Mouse (Mus musculus): ENCODE measurements around the gene Nelfe. TPM values are rescaled to one million over a fixed set of nuclear protein-coding genes. Genes with fewer than 3 reads are reported as not detected.
"Not testable (repeated sequence)": the region's sequence is repeated elsewhere in the genome, so short reads cannot be mapped to it uniquely, and the experiment has no call there.

The Nelfe gene
- total RNA-seq (2021) = 10 to 100 TPM; 13.7 to 17.3 TPM
- long read RNA-seq, experiment 1, transcript Nelfe-202 (11 exons, 1,381 nt) = major isoform, 6 of 14 reads
- long read RNA-seq, experiment 1, partial matches to known transcripts = 2 of 14 reads
- long read RNA-seq, experiment 1, other reads (novel, unspliced or antisense) = 1 of 14 reads
- long read RNA-seq, experiment 2, transcript Nelfe-202 (11 exons, 1,381 nt) = major isoform, 8 of 17 reads
- long read RNA-seq, experiment 2, transcript Nelfe-201 (11 exons, 1,607 nt) = minor isoform, 5 of 17 reads
- long read RNA-seq, experiment 2, partial matches to known transcripts = 0 of 17 reads
- long read RNA-seq, experiment 2, other reads (novel, unspliced or antisense) = 0 of 17 reads

DNA sequence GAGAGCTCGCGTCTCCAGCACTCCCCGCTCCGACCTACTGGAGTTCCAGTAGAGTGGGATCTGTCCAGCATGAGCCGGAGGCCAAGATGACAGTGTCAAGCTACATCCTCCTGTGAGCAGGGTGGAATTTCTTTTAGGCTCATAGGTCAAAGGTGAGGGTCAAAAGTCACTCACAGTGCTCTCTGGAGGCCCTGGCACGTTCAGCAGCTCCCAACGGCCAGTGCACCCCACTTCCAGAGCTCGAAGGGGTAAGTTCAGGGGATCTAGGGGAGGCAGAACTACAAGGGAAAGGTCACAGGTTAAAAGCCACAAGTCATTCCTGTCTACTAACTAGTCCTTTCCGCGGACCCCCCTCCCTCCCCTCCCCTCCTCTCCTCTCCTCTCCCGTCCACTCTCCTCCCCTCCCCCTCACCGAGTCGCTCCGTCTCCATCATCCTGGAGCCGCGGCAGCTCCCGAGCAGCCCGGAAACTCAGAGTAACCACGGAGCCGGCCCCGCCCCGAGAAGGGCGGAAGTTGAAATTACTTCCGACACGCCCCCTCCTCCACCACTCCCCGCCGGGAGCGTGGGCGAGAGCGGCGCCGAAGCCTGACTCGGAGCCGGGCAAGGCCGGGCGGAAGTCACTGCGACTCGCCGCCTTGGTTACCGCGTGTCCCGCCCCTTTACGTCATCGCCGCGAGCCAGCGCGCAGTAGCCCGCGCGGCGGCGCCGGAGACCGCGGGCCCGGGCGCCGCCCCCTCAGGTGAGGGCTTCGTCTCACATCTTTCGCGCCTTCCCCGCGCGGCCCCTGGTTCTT lies at the start of gene Nelfe, which contains the start of gene Skiv2l:
Nelfe (plus strand) TSS at position 670 of the 795 bp plus-strand sequence.
Skiv2l (minus strand) TSS at position 489 of the 795 bp plus-strand sequence.
- peak; percentile 98 for DNase-seq

DNA sequence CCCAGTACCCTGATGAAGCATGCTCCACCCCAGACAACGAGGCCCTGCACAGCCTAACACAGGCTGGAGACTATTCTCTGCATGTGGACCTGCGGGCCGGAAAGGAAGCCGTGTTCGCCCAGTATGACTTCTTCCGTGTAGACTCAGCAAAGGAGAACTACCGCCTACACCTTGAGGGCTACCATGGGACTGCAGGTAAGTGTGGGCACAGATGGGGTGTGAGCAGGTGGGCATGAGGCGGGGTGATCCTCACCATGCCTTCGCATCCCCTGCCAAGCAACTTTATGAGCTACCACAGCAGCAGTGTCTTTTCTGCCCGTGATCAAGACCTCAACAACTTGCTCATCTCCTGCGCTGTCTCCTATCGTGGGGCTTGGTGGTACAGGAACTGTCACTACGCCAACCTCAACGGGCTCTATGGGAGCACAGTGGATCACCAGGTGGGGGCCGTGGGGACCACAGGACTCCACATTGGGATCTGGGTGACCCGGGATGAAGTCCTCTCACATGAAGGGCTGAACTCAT lies 49.3 kb upstream of the Nelfe start:
- not testable (repeated sequence) for DNase-seq

DNA sequence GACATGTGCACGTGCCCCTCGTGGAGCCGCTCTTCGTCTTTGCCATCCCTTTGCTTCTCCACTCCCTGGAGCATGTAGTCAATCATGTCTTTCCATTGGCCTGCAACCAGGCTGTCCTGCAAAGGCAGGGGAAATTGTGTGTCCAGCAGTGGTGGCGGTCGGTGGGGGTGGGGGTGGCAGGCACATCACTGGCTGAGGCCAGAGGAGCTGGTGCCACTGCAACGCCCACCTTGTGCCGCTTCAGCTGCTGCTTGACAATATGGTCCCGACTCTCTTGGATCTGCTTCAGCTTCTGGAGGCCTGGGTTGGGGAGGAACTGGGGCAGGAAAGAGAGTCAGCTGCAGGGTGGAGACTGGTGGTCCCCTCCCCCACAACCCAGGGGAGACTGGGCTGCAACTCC lies 47.4 kb upstream of the Nelfe start:
- DNase-seq = not testable (repeated sequence)

DNA sequence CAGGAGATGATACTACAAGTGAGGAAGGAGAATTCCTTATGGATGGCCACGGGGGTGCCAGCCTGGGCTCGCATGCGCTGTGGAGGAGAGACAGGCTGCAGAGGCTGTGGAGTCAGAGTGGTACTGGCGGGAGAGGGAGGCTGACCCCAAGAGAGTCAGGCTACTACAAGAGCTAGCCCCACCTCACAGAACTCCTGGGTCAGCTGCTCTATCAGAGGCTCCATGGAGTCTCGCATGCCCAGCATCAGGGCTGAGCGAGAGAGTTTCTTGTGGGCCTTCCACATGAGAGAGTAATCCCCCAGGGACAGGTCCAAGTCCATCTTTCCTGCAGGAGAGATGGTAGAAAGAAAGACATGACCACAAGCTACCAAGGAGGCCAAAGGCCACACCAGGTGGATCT lies 46.8 kb upstream of the Nelfe start:
- not testable (repeated sequence) for DNase-seq

DNA sequence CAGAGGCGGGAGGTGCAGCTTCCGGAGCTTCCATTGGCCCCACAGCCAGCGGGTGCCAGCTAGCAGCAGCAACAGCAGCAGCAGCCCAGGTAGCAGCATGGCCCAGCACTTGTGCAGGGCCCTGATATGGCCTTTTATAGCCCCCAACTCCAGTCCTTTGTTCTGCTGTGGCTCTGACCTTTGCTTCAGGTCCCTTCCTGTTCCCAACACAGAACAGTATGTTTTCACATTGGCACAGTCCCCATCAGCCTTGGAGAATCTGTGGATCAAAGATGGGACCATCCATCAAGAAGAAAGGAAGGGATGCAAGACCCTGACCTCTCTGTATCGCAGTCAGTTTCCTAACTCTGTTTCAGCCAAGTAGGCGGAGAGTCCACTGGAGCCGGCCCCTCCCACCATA lies 45.9 kb upstream of the Nelfe start, which contains the start of gene Cyp21a1:
Cyp21a1 (minus strand) TSS at position 261 of the 400 bp plus-strand sequence.
- not testable (repeated sequence) for DNase-seq

DNA sequence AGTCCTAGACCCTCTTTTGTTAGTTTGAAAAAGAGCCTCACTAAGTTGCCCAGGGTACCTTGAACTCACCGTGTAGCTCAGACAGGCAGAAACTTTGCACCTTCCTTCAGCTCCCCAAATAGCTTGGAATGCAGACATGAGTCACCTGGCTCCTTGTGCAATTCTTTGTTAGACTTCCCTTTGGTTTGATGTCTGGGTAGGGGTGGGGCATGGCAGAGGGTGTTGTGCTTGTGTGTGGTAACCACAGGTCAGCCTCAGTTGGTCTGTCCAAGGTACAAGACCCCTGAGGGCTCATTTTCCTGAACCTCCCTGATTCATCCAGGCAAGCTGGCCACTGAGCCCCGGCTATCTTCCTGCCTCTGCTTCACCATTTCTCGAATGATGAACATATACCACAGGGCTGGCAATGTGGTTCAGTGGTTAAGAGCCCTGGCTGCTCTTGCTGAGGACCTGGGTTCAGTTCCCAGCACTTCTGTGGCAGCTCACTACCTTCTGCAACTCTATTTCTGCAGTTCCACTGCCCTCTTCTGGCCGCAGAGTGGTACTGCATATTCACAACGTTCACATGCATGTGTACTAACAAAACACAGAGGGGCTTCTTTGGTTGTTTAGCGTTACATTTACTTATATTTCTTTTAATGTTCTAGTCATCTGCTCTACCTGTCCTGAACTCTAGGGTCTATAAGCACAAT lies 45.2 kb upstream of the Nelfe start:
- no peak for DNase-seq

DNA sequence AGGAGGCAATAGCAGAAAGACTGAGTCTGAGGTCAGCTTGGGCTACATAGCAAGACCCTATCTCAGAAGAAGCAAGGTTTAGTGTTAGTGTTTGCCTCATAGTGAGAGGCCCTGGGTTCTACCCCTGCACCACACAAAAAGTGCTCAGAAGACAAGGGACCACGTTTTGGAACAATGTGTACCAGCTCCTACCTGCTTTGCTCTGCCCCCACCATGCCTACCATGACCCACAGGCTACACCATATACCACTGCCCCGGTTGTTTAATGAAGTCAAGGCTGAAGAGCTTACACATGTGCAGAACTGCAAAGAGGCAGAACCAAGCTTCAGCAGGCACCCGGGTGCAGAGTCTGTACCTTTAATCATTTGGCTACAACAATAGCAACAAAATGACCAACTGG lies 43.0 kb upstream of the Nelfe start:
- no peak for DNase-seq

DNA sequence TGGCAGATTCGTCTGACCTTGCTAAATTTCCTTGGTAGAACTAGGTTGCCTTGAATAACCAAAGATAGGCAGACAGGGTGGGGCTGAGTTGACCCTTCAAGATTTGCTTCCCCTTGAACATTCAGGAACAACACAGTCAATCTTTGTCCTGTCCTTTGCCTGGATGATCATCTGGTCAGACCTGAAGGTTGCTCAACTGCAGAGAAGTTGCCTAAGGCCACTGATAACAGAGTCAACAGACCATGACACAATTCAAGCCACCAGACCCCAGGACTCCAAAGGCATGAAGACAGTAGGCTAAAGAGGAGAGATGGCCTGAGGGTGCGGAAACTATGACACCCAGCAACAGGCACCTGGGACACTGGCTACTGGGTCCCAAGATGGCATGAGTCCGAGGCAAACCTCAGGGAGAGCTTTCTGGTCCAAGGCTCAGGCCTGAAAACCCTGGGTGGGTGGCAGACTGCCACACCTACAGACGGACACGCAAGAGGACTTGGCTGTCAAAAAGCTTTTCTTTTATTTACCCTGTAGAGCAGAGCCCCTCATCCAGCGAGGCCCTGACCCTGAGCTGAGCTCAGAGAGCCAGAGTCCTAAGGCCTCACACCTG lies 41.5 kb upstream of the Nelfe start:
- no peak for DNase-seq

DNA sequence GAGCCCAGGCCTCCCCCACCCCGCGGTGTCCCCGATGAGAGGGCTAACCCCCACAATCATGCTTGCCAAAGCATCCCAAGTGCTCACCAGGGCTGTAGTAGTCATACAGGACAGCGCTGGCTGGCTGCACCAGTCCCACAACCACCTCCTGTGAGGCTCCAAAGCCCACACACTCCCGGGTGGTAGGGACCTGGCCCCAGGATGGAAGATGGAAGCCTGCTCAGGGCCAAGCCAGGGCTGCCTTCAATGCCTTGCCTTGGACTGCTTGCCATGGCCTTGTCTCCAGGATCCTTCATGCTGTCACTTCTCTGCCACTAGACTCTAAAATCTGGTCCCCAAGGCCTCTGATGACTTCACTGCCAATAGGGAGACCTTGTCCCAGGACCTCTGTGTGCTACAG lies 39.8 kb upstream of the Nelfe start:
- DNase-seq = not testable (repeated sequence)

DNA sequence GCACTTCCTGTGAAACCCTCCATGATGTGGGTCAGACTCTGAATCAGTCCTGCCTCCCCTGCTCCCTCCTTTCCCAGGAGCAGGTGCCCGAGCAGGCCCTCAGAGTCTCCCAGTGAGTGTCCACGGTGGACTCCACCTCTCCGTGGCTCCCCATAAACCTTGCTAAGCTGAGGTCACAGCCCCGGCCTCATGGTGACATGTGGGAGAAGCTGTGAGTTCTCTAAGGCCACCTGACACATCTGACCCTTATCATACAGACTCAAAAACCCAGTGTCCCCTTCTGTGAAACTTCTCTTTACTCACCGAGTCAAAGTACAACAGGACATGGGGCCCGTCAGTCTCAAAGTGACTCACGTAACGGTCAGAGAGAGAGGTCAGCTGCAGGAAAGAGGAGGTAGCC lies 39.4 kb upstream of the Nelfe start:
- DNase-seq = not testable (repeated sequence)

DNA sequence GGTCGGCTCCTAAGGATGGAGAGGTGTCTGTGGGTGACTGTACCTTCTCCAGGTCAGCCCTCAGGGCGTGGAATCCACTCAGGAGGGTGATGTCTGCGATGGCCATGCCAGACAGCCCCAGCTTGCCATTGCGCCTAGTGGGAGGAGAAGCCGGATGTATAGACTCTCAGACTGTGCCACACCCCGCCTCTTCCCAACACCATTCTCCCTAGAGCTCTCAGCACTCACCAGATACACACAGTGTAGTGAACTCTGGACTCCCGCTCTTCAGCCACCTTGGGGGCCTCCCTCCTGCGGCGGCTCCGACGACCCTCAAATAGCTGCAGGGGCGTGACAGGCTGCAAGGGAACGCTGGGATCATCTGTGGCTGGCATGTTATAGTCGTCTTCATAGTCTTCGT lies 38.9 kb upstream of the Nelfe start:
- no peak for DNase-seq

DNA sequence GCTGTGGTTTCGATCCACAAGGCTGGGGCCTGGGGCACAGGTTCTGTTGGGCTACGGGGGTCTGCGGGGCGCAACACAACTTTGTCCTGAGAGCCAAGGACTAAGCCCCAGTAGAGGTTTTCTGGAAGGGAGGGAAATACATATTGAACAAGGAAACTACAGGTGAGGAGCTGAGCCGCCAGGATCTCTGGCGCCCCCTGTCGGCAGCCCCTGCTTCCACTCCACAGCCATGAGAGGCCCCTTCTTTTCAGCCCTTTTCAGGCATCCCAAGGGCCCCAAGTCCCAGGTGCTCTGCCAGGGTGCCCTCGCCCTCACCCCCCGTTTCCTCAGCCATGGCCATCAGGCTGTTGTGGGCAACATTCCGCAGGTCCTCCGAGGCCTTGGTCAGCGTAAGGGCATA lies 36.4 kb upstream of the Nelfe start:
- DNase-seq = peak; percentile 54

DNA sequence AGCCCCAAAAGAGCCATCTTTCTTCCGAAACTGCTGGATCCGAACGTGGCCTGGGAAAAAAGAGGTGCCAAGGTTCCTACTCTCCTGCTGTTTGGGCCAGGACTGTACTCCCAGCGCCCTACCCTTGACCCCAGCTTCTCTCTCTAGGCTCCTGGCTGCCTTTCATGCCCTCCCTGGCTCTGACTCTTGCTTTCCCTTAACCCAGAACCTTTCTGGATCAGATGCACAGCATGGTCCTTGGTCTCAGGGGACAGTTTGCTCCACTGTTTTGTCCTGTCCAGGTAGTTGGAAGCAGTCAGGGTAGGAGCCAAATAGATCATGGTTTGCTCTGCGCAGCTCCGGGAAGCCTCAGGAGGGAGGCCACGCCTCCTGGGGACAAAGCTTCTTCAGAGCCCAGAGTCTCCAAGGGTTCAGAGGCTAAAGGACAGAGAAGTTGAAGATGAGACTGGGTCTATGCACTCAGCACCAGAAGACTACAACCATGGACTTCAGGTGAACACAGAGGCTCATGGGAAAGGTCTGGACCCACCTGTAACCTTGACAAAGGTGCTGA lies 35.3 kb upstream of the Nelfe start:
- no peak for DNase-seq

DNA sequence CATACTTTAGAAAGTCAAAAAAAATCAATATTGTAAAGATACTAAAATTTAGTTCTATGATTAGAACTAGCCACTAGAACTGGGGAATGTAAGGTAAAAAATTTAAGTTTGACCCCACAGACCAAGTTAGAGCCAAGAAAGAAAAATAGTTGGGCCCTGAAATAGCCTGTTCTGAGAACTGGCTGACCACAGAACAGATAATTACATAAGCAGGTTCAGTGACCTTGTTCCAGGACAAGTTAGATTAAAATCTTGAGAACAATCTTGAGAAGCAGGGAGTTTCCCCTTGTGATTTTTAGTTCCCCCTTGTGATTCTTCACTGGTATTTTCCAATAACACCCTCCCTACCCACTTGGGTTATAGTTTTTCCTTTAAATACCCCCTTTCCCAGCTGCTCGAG lies 19.4 kb upstream of the Nelfe start:
- not testable (repeated sequence) for DNase-seq

DNA sequence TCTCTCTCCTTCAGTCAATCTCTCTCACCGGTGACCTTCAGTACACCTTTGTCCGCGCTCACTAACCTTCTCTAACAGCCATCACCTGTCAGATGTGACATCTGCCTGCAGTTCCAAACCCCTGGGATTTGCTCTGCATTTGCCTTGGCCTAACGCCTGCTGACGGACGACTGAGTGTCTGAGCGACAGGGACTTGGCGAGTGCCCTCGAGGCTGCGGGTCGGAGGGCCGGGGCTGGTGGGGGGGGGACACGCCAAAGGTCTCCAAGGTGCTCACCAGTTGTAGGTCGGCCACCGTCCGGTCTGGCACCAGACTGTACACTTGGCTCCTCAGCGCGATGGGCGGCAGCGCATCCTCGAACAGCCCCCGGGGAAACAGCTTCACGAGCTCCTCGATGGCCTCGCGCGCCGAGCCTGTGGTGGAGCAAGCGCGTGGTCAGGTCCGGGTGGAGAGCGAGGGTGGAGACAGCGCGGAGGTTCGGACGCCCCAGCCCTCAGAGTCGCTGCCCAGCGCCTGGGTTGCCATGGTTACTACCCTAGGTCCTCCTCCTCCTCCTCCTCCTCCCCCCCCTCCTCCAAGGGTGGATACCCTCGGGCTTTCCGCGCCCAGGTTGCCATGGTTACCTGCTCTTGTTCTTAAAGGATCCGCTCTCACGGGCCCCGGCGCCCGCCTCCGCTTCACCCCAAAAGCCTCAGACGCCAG lies 13.9 kb upstream of the Nelfe start:
- DNase-seq = no peak

DNA sequence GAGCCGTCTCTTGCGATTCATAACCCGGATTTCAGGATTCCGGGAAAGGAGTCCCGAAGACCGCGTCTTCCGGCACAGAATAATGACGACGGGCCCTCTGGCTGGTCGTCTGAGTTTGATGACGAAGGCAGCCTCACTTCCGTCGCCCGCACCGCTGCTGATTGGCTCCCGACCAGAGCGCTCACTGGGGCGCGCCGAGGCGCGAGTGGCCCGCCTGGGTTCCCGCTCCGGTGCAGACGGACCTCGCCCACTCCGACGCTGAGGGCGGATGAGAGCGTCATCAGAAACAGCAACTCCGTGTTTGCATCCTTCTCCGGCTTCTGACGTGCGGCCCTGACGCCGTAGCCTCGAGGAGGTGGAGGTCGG lies 13.4 kb upstream of the Nelfe start, which contains the start of the genes Stk19 and Dxo:
Stk19 (minus strand) TSS at position 90 of the 366 bp plus-strand sequence.
Dxo (plus strand) TSS at position 164 of the 366 bp plus-strand sequence.
- peak; percentile 96 for DNase-seq

DNA sequence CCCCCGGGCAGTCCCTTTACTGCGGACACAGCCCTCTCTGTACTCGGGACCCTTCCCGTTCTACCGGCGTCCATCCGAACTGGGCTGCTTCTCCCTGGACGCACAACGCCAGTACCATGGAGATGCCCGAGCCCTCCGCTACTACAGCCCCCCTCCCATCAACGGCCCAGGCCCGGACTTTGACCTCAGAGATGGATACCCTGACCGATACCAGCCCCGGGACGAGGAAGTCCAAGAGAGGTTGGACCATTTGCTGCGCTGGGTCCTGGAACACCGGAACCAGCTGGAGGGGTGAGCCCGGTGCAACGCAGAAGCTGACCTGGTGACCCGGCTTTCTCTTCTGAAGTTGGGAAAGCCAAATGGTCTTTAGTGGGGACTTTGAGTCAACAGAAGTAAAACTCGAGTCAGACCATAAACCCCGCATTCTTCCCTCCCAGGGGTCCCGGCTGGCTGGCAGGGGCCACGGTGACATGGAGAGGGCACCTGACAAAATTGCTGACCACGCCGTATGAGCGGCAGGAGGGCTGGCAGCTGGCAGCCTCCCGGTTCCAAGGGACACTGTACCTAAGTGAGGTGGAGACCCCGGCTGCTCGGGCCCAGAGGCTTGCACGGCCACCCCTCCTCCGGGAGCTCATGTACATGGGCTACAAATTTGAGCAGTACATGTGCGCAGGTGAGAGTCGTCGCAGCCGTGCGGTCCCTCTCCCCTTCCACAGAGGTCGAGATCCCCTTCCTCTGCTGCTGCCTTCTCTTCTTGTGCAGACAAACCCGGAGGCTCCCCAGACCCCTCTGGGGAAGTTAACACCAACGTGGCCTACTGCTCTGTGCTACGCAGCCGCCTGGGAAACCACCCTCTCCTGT lies 12.5 kb upstream of the Nelfe start:
- DNase-seq = peak; percentile 19

DNA sequence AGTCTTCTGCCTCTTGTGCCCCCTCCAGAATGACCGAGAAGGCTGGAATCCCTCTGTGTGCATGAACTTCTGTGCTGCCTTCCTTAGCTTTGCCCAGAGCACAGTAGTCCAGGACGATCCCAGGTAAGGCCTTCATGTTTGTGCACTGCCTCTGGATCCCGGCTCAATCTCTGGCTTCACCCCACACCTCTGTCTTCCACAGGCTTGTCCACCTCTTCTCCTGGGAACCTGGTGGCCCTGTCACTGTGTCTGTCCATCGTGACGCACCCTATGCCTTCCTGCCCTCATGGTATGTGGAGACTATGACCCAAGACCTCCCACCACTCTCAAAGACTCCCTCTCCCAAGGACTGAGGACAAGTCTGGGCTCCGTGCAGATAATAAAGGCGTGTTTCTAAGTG lies 11.4 kb upstream of the Nelfe start:
- no peak for DNase-seq

DNA sequence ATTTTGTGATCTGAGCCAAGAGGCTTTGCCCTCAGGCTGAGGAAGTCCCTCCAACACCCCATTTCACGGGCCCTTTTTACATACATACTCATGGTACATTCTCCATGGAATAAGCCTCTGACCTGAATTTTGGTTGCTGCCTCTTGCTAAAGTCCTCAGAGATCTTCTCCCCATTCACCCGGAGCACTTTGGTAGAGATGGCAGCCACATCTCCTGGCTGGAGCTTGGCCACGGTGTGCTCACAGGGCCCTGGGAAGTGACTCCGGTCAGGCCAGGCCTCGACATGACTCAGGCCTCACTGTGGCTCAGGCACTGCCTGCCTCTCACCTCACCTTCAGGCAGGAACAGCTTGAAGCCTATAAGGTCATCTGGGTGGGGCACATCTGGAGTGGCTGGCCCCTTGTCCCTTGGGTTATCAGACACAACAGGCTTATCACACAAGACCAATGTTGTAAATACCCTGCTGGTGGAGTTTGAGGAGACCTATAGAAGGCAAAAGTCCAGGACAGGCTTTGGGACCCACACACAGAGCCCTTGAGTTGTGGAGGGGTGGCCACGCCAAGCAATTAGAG lies 9.4 kb upstream of the Nelfe start:
- DNase-seq = no peak

DNA sequence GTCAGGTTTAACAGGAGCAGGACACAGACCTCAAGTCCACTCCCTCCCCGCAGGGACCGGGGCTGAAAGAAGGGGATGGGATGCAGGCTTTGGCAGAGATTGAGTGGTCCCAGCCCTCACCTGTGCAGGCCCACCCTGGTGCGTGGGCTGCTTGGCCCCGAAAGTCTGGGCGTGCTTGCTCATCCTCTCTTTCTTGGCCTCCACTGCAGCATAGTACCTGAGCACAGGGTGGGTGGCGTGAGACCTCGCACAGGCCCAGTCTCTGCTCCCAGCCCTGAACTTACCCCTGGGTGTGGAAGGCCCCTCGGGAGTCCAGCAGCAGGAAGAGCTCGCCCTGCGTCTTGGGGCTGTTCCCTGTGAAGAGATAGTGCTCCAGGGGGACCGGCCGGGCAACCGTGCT lies 5.3 kb upstream of the Nelfe start:
- no peak for DNase-seq

Measured in gastrocnemius, postnatal 10 days (tissue).